Mouse (Mus musculus): ENCODE measurements at regions not wholly inside any gene's neighbourhood (a gene's known extent, or its start where the extent isn't known, plus 50 kb on each side); places are given as distances from the start of the nearest gene placed in this dataset.

DNA sequence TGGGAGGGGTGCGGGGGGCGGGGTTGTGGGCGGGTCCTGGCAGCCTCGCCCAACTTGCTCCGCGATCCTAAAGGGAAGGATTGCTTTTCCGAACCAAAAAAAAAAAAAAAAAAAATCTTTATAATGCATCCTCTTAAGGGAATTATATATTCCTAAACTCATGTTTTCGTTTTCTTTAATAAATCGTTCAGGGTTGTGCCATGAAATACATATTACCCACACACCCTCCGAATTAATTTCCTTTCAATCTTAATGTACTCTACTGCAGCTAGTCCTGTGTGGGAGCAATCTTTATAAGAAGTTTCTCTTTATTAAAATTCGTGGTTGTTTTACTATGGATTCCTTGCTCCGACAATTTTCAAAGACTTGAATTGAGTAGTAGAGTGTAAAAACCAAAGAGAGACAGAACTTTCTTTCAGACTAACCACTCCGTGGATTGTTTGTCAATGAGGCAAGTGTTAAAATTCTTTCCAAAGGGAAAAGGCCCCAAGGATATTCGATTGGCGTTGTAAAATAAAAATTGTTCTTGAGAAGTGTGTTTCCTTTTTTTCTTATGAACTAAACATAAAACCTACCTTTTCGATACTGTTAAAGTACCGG is 253.6 kb upstream of the Nfe2l3 start:
- DNase-seq (ENCODE audit: low read depth, low spot score): no peak

DNA sequence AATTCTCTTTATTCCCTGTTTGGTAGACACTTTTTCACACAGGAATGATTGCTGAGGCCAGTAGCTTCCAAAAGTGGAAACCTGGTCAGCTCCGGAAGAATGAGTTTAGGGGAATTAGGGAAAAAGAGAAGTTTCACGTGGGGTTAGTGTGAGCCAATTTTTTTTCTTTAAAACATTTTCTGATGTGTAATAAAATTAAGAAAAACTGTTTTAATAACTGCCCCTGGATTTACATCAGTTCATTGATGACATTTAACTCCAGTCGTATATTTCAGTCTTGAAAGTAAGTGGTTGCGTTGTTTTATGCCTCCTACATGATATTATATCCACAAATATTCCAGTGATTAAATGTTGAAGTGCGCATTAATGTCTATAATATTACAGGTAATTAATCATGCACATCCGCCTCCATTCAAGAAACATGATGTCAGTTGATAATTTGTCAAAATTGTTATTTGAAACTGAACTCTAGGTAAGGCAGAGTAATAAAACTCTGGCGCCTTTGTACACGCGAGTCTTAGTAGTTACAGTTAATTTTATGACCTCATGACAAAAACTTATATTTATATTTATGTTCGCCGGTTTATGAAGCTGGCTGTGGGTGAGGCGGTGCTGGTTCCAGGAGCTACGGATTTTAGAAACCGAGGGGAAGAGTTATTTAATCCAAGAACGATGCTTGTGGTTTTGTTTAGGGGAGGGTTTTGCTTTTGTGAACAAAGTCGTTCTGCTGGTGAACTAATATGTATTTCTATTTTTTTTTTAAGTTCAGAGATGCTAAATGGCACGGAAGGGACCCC is 252.5 kb upstream of the Nfe2l3 start:
- DNase-seq (ENCODE audit: low read depth, low spot score): no peak

GRCm38 (mm10) chr6:51180881-51181875 is 251.3 kb upstream of the Nfe2l3 start:
- no peak for DNase-seq (ENCODE audit: low read depth, low spot score)

DNA sequence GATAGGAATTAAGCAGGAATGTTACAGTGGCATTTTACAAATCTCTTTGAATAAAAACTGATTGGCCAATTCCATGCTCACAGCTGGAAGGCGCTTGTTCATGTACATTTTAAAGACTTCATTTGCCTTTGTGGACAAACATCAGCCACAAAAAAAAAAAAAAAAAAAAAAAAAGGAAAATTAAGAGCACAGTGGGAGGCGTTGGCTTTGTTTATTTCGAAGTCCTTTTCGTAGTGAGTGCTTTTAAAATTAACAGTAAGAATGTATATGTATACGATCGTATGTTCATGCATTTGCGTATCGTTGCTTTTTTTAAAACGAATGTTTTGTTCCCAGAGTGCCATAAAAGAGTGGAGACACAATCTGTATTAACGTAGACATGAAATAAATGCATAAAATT is 250.6 kb upstream of the Nfe2l3 start:
- DNase-seq (ENCODE audit: low read depth, low spot score): no peak

GRCm38 (mm10) chr6:51182771-51183284 is 249.6 kb upstream of the Nfe2l3 start:
- no peak for DNase-seq (ENCODE audit: low read depth, low spot score)

DNA sequence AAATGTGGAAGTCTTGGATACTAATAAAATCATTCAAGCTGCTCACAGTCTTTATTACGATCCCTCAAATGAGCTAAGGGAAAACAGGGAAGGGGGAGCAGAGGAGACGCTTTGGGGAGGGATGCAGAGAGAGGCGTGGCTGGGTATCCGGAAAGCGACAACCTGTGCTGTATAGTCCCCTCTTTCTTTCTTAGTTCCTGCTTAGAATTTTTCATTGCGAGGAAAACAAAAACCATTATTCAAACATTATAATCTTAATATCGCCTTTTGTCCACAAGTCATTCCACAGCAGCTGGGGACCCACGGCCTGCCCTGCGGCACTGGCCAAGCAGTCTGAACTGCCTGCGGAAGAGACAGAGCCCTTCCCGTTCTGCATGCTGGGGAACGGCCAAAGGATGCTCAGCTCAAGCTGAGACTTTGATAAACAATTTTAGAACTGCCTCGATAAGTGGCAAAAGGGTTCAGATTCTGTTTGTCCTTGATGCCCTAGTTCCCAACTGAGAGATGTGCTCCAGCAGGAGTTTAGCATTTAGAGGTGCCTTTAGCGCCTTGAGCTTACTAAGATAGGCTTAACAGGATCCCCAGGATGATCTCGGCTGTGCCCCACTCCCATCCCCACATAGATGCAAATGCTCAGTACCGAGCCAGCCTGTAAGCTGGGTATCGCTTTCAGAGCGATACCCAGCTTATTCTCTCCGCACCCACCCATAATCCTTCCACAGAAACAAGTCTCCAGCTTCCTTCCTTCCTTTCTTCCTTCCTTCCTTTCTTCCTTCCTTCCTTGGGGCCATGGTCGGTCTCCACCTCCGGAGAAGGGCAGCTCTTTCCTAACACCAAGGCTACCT is 248.7 kb upstream of the Nfe2l3 start:
- peak; percentile 49 for DNase-seq (ENCODE audit: low read depth, low spot score)

DNA sequence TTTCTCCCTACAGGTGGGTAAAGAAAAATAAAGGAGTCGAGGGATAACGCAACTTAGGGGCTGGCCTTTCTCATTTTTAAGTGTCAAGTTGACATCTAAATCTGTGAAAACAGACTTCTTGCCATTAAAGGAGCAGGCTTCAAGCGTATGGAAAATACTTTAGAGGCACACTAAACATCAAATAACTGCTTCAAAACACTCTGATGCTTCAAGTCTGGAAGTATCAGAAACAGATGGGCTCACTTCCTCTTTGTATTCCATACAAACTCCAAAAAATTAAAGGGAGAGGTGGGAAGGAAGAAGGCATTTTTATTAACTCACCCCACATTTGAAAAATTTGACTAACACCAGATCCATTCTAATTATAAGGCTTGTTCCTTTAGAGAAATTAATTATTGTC is 248.0 kb upstream of the Nfe2l3 start:
- DNase-seq (ENCODE audit: low read depth, low spot score): no peak

DNA sequence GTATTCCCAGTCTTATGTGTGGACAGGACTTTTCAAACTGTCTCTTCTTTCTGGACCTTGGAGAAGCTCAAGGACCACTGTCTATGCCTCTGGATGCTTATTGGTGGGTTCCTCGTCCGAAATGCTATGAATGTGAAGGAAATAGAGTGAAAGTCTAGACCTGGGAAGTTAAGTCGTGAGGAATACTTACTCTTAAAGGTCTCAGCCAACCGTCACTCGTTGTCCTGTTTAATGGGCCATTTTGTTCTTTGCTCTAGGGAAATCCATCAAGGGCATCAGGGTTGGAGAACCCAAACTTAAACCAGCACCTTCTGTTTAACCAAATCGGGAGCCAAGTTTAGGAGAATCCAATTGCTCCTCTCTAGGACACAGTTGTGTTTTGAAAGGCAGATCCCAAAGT is 247.3 kb upstream of the Nfe2l3 start:
- no peak for DNase-seq (ENCODE audit: low read depth, low spot score)

DNA sequence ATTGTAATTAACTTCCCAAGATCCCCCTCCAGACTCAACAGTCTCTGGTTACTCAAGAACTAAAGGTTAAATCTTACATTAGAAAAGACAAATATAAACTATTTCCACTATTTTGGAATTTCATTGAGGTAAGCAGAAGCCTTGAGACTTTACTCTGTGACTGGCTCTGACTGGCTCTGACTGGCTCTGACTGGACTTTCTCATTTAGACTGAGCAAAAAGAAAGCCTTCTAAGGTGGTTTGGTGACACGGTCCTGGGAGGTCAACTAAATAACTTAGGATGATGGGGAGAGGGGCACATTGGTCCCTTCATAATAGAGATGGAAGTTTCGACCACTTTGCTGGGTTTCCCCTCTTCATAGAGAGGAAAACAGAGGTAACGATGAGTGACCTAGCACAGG is 243.3 kb upstream of the Nfe2l3 start:
- DNase-seq (ENCODE audit: low read depth, low spot score): no peak

DNA sequence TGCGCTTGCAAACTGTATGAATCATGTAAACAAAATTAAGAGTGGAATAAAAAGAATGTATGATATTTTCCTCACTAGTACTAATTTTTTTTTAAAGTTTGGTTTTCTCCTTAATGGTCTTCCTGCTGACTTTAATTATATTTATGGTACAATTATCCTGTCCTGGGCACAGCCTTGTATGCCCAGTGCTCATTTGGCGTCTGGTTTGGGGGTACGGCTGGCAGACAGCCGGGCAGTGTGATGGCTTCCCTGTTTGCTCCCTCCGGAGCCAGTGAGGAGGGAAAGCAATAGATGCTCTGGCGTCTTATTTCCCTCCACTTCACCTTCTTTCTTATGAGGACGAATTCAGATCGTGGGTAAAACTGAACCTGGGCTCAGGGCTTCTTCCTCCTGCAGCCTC is 239.6 kb upstream of the Nfe2l3 start:
- DNase-seq (ENCODE audit: low read depth, low spot score): no peak

DNA sequence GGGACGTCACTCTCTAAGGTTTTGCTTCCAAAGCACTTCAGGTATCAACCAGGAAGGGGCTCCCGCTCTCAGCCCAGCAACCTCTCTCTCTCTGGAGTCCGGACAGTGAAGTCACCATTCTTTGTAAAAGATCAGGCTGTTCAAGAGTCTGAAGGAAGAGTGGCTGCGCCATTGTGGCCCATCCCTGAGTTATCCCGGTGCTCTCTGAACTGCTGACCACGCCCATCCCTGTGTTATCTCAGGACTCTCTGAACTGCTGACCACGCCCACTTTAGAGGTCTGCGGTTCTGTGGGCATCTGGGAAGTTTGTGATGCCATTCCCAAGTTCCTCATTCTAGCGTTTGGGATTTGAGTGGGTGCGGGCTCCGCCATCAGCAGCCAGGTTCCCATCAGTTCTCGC is 239.1 kb upstream of the Nfe2l3 start:
- DNase-seq (ENCODE audit: low read depth, low spot score): peak; percentile 90

DNA sequence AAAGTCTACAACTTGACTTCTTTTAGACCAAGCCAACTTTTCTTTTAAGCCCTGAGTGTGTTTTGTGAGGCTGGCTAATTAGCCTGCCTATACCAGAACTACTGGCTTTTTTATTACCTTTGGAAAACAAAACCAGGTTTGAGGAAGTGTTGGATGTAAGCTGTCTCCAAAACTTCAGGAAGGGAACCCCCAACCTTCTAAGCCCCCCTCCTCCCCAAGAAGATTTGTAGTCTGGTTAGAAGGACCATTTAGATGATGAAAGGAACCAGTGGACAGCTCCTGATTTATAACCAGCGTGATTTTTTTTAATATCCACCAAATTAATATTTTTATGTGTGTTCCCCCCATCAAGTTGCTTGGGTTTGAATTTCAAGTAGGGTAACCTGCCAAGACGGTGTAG is 236.1 kb upstream of the Nfe2l3 start:
- no peak for DNase-seq (ENCODE audit: low read depth, low spot score)

- no peak for DNase-seq (ENCODE audit: low read depth, low spot score)
These were observed 235.3 kb upstream of the Nfe2l3 start for GRCm38 (mm10) chr6:51197000-51197774.

GRCm38 (mm10) chr6:51200207-51200606 is 232.3 kb upstream of the Nfe2l3 start:
- no peak for DNase-seq (ENCODE audit: low read depth, low spot score)

- DNase-seq (ENCODE audit: low read depth, low spot score): no peak
These were observed 231.6 kb upstream of the Nfe2l3 start for GRCm38 (mm10) chr6:51200837-51201236.

GRCm38 (mm10) chr6:51204306-51204705 is 228.2 kb upstream of the Nfe2l3 start:
- DNase-seq (ENCODE audit: low read depth, low spot score): no peak

DNA sequence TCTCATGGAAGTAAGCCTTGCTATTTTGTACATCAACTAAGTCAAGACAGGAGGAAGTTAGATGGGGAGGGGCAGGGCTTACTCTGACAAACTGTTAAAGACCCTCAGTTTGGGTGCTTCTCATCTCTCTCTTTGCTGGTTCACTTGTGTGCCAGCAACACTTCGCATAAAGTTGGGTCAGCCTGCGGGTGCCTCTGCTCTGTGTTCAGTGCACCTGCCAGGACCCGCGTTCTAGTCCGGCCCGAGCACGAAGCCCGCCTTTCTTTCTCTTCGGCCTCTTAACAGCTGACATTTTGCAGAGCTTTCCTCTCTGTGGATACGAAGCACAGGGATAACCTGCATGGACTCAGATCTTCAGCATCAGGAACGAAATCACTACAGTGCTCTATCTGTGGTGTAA is 227.1 kb upstream of the Nfe2l3 start:
- DNase-seq (ENCODE audit: low read depth, low spot score): no peak

DNA sequence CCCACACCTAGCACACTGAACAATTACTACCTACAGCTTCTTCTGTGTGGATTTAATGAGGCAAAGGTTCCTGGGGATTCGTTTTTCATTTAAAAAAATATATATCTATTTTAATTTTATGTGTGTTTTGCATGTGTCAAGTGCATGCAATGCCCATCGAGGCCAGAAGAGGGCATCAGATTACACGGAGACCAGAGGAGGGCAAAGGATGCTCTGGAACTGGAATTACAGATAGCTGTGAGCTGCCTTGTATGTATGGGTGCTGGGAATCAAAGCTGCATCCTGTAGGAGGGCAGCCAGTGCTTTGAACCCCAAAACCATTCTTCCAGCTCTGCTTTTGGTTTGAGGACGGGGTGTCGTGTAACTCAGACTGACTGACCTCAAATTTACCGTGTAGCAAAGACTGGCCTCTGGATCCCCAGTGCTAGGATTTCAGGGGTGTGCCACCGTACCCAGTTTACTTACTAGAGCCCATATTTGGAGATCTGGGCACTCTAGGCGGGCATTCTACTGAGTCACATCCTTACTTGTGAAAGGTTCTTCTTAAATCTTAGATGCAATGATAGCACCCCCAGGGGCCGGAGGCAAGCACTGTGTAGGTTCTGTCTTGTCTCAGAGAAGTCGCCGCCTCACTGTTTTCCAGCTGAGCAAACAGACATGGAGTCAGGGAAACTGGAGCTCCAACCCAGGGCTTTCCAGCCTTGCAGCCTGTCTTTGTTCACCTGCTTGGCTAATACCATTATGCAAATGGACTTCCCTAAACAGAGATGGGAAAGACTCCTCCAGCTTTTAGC is 225.6 kb upstream of the Nfe2l3 start:
- DNase-seq (ENCODE audit: low read depth, low spot score): peak; percentile 69

DNA sequence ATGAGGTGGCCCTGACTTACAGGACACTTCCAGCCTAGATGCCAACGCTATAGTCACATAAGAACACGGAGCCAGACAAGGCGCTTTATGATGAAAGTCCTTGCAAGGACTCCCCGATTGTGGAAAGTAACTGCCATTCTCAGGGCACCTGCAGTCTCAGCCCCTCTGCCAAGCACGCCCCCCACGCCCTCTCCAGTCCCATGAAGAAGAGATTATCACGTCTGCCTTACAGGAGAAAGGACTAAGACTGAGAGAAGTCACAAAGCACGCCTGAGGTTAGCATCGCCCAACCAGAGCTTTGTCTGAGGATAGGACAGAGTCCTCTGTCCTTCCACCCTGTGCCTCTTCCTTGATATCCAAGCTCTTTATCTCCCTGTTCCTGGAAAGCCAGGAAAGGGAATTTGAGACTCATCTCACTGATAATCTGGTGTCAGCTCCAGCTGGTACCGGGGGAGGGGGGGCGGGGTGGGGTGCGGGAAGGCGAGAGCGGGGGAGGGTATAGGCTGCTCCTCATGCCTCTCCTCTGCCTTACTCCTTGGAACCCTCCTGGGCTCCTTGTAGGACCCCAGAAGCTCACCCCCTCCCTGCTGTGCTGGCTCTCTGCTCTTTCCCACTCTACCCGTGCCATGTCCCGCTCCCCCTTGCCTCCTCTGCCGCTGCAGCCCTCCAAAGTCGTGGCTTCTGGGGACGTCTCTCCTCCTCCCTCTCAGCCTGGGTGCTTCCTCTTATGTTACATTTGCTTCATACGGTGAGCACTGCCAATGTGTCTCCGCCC is 224.7 kb upstream of the Nfe2l3 start:
- DNase-seq (ENCODE audit: low read depth, low spot score): no peak

Measured in ES-CJ7 (cell line).